Mouse (Mus musculus) ES-E14 (cell line): Measurements from ENCODE around the gene Ldlrad2. TPM values are rescaled to one million over a fixed set of nuclear protein-coding genes. Genes with fewer than 3 reads are reported as not detected.

Experiments
- DNase-seq: peaks from one replicate; pipeline ENCODE4 v3.0.0-alpha.2; 2013; ENCODE audit warnings: low read depth, low spot score
- H3K27ac ChIP-seq: 2 replicates; pipeline ENCODE4 v1.5.1; 2012; ENCODE audit warnings: low read depth, mild to moderate bottlenecking, low read length, moderate library complexity, mixed read lengths; ENCODE audit not compliant: poor library complexity, insufficient read depth, severe bottlenecking
- H3K36me3 ChIP-seq: 2 replicates; pipeline ENCODE4 v1.6.1; 2012; ENCODE audit warnings: mild to moderate bottlenecking, low read length, moderate library complexity, mixed read lengths; ENCODE audit not compliant: control insufficient read depth, poor library complexity, insufficient read depth, severe bottlenecking
- H3K4me1 ChIP-seq, 2 experiments: fragments of 150-350 bp in 1 of 2; sonication (generic) in 1 of 2; 2 replicates each; pipeline ENCODE4 v1.6.1; 2012; ENCODE audit warnings: low read length in 2 of 2, mild to moderate bottlenecking in 1 of 2, mixed read lengths in 1 of 2; ENCODE audit not compliant: control insufficient read depth in 2 of 2, insufficient read depth in 2 of 2, poor library complexity in 1 of 2
- H3K4me3 ChIP-seq, 2 experiments: fragments of 150-350 bp in 1 of 2; sonication (generic) in 1 of 2; 2 replicates each; pipeline ENCODE4 v1.5.1; 2012; ENCODE audit warnings: low read length in 2 of 2, low read depth in 1 of 2, mild to moderate bottlenecking in 1 of 2, mixed read lengths in 1 of 2; ENCODE audit not compliant: insufficient read depth in 1 of 2, poor library complexity in 1 of 2, severe bottlenecking in 1 of 2
- H3K9ac ChIP-seq: 2 replicates; pipeline ENCODE4 v1.6.1; 2012; ENCODE audit warnings: low read depth, mild to moderate bottlenecking, low read length, mixed read lengths; ENCODE audit not compliant: poor library complexity, insufficient read depth, severe bottlenecking
- H3K9me3 ChIP-seq: fragments of 150-350 bp; sonication (generic); 2 replicates; pipeline ENCODE4 v1.6.1; 2012; ENCODE audit warnings: low read depth, mild to moderate bottlenecking, low read length; ENCODE audit not compliant: control insufficient read depth, insufficient read depth
- CHD2 ChIP-seq: IDR thresholded peaks from 2 replicates; pipeline ENCODE4 v1.6.1; 2014; ENCODE audit warnings: mild to moderate bottlenecking, low read depth, low read length, inconsistent platforms
- HCFC1 ChIP-seq: IDR thresholded peaks from 2 replicates; pipeline ENCODE4 v1.6.1; 2012; ENCODE audit warnings: low read length, inconsistent platforms, borderline replicate concordance; ENCODE audit not compliant: insufficient read depth
- MAFK ChIP-seq: IDR thresholded peaks from 2 replicates; pipeline ENCODE4 v1.6.1; 2014; ENCODE audit warnings: mild to moderate bottlenecking, low read depth, low read length, inconsistent platforms; ENCODE audit not compliant: insufficient read depth
- ZC3H11A ChIP-seq: IDR thresholded peaks from 2 replicates; pipeline ENCODE4 v1.6.1; 2012; ENCODE audit warnings: low read depth, mild to moderate bottlenecking, inconsistent platforms, low read length, borderline replicate concordance
- ZNF384 ChIP-seq: IDR thresholded peaks from 2 replicates; pipeline ENCODE4 v1.6.1; 2012; ENCODE audit warnings: low read depth, low read length, inconsistent platforms
- in situ Hi-C, 2 experiments: fragments of 600-800 bp; cut with MboI; formaldehyde crosslinking; loops; one replicate each; pipeline ENCODE4 v1.15.1; 2025; ENCODE audit warnings: low sequenced_read_pairs in 2 of 2, inconsistent platforms in 1 of 2; ENCODE audit not compliant: unreplicated experiment in 2 of 2
- total RNA-seq: library from RNA; depleted of rRNA; stranded (reverse); fragments of 300-350 nt; gene quantifications from 2 replicates; pipeline ENCODE4 v1.2.3, GENCODE M21; 2012

Gene Ldlrad2
- total RNA-seq, 1 experiment, result not detected

DNA sequence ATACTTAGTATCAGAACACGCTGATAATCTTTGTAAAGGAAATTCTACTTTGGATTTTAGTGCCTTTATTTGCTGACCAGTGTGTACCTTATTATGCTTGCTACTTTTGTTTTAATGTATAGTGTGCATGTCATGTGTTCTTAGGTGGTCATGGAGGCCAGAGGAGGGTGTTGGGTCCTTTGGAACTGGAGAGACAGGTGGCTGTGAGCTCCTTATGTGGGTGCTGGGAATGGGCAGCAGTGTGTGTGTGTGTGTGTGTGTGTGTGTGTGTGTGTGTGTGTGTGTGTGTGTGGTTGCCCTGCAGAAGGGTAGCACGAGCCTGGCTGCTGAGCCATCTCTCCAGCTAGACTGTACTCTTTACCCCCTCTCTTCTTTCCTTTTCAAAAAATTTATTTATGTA, 32.7 kb upstream of the Ldlrad2 start:
- Histone ChIP-seq H3K4me3 (no peak overlapping the region), H3K9ac (no peak overlapping the region), H3K4me1 (peaks cover 6 to 18% of the 10 kb centered on the region in 2 experiments; a peak in 3 of 4 replicates), H3K9me3 (no peaks in the 10 kb centered on the region), H3K36me3 (peaks cover 68% of the 10 kb centered on the region), H3K27ac (no peak overlapping the region)
- TF ChIP-seq HCFC1 (no peak), MAFK (no peak), CHD2 (no peak), ZNF384 (no peak), ZC3H11A (no peak)
- in situ Hi-C loops, result no loop called here
- DNase-seq, result no peak

GRCm38 (mm10) chr4:137603449-137604171, 29.2 kb upstream of the Ldlrad2 start:
- peaks cover 40% of the 10 kb centered on the region for H3K36me3 ChIP-seq
- no peak overlapping the region for H3K27ac ChIP-seq
- no peak overlapping the region for H3K9ac ChIP-seq
- in situ Hi-C loops, result no loop called here
- peaks cover 14 to 18% of the 10 kb centered on the region in 2 experiments for H3K4me1 ChIP-seq
- H3K4me3 ChIP-seq, result 0 out of 4 replicates have a peak overlapping the region, but pooled peaks of 1 of the 2 experiments have one; percentile 5
- DNase-seq, result no peak
- TF ChIP-seq CHD2 (no peak), ZNF384 (no peak), MAFK (no peak), HCFC1 (no peak), ZC3H11A (no peak)
- H3K9me3 ChIP-seq, result no peaks in the 10 kb centered on the region

DNA sequence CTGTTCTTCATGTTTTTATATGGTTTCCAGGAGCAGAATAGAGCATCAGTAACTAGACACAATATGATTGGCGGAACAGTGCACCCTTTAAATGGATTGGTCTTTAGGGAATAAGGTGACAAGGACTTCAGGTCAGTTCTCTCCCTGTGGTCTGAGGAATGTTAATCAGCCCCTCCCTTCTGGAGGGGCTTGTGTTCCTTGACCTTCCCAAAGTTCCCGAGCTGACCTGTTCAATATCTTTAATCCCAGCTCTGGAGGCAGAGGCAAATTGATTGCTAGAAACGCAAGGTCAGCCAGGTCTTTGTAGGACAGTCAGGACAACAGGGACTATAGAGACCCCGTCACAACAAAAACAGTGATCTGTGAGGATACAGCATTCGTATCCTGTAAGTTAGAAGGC, 24.2 kb upstream of the Ldlrad2 start:
- H3K9me3 ChIP-seq, result no peaks in the 10 kb centered on the region
- H3K27ac ChIP-seq, result peak overlapping the region; percentile 94; the same call in 1 of the 2 replicates
- H3K4me3 ChIP-seq, result peak overlapping the region; percentile 31 to 93
- H3K9ac ChIP-seq, result peak overlapping the region; percentile 27; the same call in 1 of the 2 replicates
- H3K36me3 ChIP-seq, result peaks cover 11% of the 10 kb centered on the region; the same call in 1 of the 2 replicates
- no peak for DNase-seq
- H3K4me1 ChIP-seq, result peaks cover 14% of the 10 kb centered on the region in 2 experiments
- 0 out of 2 replicates have a peak, but pooled peaks have one; percentile 3 for TF ChIP-seq MAFK
- TF ChIP-seq ZC3H11A, result no peak
- TF ChIP-seq HCFC1, result no peak
- TF ChIP-seq ZNF384, result no peak
- 0 out of 2 replicates have a peak, but pooled peaks have one; percentile 59 for TF ChIP-seq CHD2
- in situ Hi-C loops, result no loop called here

GRCm38 (mm10) chr4:137597098-137597630, 22.8 kb upstream of the Ldlrad2 start:
- TF ChIP-seq MAFK, result no peak
- TF ChIP-seq HCFC1, result peak; percentile 38; the same call in 1 of the 2 replicates
- DNase-seq, result no peak
- peak overlapping the region; percentile 41 for H3K9ac ChIP-seq
- H3K27ac ChIP-seq, result peak overlapping the region; percentile 94
- in situ Hi-C loops, result no loop called here
- H3K4me1 ChIP-seq, result peaks cover 6 to 10% of the 10 kb centered on the region in 2 experiments; a peak in 3 of 4 replicates
- peak overlapping the region; percentile 93 to 98 for H3K4me3 ChIP-seq
- H3K9me3 ChIP-seq, result no peaks in the 10 kb centered on the region
- H3K36me3 ChIP-seq, result peaks cover 7% of the 10 kb centered on the region; the same call in 1 of the 2 replicates
